Mouse (Mus musculus): ENCODE results near the gene Ntm. TPM values are rescaled to one million over a fixed set of nuclear protein-coding genes. Genes with fewer than 3 reads are reported as not detected.

Gene Ntm
- polyA plus RNA-seq, 1 experiment = 0.48 TPM

DNA sequence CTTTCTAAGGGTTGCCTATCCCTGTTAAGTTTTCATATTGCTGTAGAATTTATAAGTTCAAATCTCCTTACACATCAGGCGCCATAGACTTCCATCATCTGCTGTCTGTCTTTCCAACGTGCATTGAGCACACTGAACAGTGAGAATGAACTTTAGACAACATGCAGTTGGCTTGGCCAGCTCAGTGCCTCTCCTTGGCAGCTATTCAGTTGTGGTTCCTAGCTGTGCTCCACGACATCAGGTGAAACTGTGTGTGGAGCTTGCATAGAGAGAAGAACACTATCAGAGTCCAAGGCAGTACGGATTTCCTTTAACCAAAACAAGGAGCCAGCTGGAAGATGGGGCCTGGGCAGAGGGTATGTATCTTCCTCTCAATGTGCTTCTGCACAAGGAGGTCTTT, 199.6 kb downstream of the Ntm start:
- no peak overlapping the region for H3K4me3 ChIP-seq (ENCODE audit: insufficient read depth, low read depth, low read length)

DNA sequence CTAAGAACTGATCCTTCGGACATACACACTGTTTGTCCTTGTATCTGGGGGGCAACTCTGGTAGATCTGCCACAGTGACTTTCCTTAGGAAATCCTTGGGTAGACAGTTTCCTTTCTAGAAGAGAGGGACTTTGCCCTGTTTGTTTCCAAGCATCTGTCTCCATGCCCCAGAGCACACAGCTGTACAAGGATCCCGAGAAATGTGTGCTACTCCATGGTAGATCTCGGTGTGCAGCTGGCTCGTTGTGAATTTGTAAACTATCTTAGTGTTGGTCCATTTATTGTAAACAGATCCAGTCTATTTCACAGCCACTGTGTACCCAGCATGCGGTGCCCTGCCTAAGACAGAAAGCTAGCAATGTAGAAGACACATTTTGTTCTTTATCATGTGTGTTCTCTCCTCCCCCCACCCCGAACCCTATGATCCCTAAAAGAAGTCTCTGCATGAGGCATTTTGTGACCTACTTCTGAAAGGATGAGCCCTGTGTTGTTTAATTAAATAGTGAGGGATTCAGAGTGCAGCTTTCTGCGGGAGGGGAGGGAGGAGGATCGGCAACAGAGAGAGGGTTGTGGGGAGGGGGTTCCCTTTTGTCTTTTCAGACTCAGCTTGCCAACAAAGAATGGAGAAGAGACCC, 200.9 kb downstream of the Ntm start:
- H3K27ac ChIP-seq (replicated peaks; ENCODE audit: low read depth, low read length) = no peak overlapping the region
- no peak overlapping the region for H3K4me3 ChIP-seq (ENCODE audit: insufficient read depth, low read depth, low read length)
- no peaks in the 10 kb centered on the region for H3K4me1 ChIP-seq (ENCODE audit: control insufficient read depth, insufficient read depth, insufficient read length, low read length)

More for the DNA sequence above, 199.6 kb downstream of the Ntm start:
- Histone ChIP-seq H3K4me1 (ENCODE audit: control insufficient read depth, insufficient read depth, insufficient read length, low read length) (no peaks in the 10 kb centered on the region), H3K27ac (replicated peaks; ENCODE audit: low read depth, low read length) (no peak overlapping the region)

DNA sequence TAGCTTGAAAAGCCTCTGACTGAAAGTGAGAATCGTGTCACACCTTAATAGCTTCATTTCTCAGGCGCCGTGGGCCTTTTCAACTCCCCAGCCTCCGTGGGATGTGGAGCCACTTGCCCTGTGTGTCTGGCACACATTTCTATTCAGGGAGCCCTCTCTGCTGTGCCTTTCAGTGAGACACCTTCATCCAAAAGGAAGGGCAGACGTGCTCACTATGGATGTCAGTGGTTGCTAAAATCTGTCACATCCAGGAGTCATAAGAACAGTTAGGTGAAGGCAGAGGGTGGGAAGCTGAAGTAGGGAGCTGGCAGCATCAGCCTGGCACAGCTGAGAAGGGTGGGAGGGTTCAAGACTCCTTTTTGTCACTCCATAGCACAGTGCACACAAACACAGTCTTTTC, 201.4 kb downstream of the Ntm start:
- Histone ChIP-seq H3K4me1 (ENCODE audit: control insufficient read depth, insufficient read depth, insufficient read length, low read length) (no peaks in the 10 kb centered on the region), H3K4me3 (ENCODE audit: insufficient read depth, low read depth, low read length) (no peak overlapping the region), H3K27ac (replicated peaks; ENCODE audit: low read depth, low read length) (no peak overlapping the region)

DNA sequence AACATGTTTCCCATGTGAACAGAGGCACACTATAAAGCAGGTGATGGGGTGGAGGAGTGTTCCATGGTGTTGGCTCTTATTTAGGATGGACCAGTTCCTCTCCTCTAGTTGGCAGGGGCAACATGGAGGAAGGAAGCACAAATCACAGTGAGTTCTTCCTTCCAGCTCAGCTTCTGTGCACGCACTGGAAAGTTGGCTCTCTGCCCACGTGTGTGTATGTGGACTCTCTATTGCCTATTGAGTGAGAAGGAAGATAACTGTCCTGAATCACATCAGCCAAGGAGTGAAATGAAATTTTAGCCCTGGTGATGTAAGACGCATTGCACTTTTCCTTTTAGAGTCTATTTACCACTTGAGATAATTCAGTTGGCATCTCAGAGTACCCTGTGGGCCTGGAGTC, 203.0 kb downstream of the Ntm start:
- no peaks in the 10 kb centered on the region for H3K4me1 ChIP-seq (ENCODE audit: control insufficient read depth, insufficient read depth, insufficient read length, low read length)

DNA sequence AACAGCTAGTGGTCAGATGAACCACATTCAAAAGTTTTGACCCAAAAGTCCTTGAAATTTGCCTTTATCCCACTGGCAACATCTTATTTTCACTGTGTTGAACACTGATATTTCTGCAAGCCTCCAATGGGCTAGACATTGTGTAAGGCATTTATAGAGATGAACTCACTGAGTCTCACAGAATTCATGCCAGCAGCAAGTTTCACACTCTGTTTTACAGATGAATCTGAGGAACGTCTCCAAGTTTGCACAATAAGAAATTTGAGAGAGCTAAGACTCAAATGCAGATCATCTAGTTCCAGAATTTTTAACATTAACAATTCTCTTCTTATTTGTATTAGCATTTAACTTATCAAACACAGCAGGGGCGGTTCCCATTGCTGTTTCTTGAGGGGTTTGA, 203.9 kb downstream of the Ntm start:
- H3K4me1 ChIP-seq (ENCODE audit: control insufficient read depth, insufficient read depth, insufficient read length, low read length) = no peaks in the 10 kb centered on the region
- H3K4me3 ChIP-seq (ENCODE audit: insufficient read depth, low read depth, low read length) = no peak overlapping the region
- H3K27ac ChIP-seq (replicated peaks; ENCODE audit: low read depth, low read length) = no peak overlapping the region

More for the DNA sequence above, 203.0 kb downstream of the Ntm start:
- Histone ChIP-seq H3K27ac (replicated peaks; ENCODE audit: low read depth, low read length) (no peak overlapping the region), H3K4me3 (ENCODE audit: insufficient read depth, low read depth, low read length) (no peak overlapping the region)

DNA sequence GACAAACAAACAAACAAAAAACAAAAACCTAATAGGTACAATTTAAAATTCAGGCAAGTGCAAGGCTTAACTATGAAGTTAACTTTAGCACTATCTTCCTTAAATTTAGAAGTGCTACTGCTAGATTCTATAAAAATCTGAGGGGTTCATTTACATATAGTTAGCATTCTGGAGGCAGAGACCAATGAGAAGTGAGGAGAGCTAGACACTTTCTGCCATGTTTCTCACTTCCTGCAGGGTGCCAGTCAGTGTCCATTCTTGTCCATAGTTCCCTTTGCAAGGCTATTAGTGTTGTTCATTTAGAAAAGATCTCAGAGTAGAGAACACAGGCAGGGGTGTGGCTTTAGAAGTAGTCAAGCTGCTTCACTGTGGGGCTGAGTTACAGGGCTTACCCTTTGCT, 208.6 kb downstream of the Ntm start:
- Histone ChIP-seq H3K4me1 (ENCODE audit: control insufficient read depth, insufficient read depth, insufficient read length, low read length) (peaks cover 4% of the 10 kb centered on the region; the same call in 1 of the 2 replicates), H3K27ac (replicated peaks; ENCODE audit: low read depth, low read length) (no peak overlapping the region), H3K4me3 (ENCODE audit: insufficient read depth, low read depth, low read length) (no peak overlapping the region)

DNA sequence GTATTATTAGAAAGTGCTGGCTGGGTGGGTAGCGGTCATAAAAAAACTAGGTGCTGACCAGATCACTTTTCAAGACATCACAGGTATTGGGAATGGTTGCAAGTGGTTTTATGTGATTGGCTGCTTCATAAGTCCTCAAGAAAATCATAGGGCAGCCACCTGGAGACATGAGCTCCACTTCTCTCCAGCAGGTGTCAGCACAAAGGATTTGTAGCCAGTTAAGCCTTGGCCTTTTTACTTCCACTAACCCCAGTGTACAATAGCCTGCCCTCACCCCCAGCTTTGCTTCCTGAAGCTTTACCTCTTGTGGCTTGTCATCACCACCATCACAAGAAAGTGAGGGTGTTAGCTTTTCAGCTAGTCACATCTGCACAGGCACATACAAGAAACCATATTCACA, 211.5 kb downstream of the Ntm start:
- Histone ChIP-seq H3K4me1 (ENCODE audit: control insufficient read depth, insufficient read depth, insufficient read length, low read length) (peaks cover 4% of the 10 kb centered on the region; the same call in 1 of the 2 replicates), H3K27ac (replicated peaks; ENCODE audit: low read depth, low read length) (no peak overlapping the region), H3K4me3 (ENCODE audit: insufficient read depth, low read depth, low read length) (no peak overlapping the region)

DNA sequence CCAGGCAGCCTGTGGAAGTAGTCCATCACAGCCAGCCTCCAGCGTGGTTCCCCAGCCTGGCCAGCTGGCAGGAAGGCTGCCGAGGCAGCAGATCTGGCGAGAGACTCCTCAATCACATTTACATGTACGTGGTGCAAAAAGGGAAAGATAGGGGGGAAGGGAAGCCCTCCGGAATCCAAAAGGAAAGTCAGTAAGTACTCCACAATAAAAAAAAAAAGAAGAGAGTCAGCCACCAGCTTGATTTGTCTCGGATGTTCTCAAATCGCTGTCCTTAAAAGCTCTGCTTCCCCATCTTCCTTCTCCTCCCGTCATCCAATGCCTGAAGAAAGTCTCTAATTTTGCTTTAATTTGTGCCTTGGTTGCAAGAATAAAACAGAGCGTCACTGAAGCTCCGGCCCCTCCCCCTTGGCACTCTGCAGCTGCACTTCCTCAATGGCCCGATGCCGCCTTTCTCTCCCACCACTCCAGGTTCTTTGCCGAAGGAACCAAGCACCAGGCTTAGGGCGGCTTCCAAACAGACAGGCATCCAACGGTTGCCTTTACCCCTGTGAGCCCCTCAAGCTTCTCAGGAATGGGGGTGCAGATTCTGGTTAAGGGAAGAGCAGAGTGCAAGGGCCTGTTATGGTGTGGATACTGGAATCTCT, 212.4 kb downstream of the Ntm start:
- Histone ChIP-seq H3K27ac (replicated peaks; ENCODE audit: low read depth, low read length) (no peak overlapping the region), H3K4me3 (ENCODE audit: insufficient read depth, low read depth, low read length) (peak overlapping the region; percentile 0; the same call in 1 of the 2 replicates), H3K4me1 (ENCODE audit: control insufficient read depth, insufficient read depth, insufficient read length, low read length) (peaks cover 4% of the 10 kb centered on the region; the same call in 1 of the 2 replicates)

DNA sequence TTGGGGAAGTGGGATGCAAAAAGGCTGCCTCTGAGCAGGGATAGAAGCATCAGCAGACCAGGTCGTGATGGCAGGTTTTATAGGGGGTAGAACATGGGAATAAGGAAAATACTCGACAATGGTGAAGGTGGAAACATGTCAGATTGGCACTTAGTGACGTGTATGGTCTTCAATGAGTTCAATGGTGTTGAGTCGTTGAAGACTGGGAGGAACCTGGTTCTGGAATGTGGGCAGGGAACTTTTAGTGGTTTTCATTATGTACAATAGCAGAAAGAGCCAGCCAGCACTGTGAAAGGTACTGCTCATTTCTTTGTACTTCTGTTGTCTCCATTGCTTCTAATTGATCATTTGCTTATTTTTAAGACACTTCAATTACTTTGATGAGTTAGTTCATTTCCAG, 214.9 kb downstream of the Ntm start:
- H3K4me3 ChIP-seq (ENCODE audit: insufficient read depth, low read depth, low read length) = no peak overlapping the region
- peaks cover 4% of the 10 kb centered on the region; the same call in 1 of the 2 replicates for H3K4me1 ChIP-seq (ENCODE audit: control insufficient read depth, insufficient read depth, insufficient read length, low read length)
- H3K27ac ChIP-seq (replicated peaks; ENCODE audit: low read depth, low read length) = no peak overlapping the region

DNA sequence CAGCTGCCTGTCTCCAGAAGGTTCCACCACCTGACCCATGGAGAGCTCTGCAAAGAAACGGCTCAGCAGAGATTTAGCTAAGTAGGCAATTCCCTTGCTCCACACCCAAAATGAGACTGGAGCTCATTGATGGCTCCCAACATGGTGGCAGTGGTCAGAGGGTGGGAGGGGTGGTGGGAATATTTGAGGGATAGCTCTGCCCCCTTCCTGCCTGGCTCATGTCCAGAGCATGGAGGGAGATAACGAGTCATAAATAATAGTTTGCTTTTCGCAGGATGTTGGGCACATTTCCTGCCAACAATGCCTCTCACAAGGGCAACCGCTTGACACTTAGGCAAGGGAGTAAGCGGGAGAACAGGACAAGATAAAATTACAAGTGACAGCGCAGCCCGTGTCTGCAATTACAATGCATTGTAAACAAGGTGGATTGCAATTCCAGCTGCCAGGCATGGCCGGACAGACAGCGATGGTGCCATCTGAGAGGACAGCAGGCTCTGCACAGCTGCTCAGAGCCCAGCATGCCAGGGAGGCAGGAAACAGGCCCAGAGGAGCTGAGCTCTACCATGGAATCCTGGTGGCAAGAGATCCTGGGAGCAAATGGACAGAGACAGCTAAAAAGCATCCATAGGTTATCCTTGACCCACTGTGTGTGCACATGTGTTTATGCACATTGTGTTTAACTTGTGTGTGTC, 224.0 kb downstream of the Ntm start:
- no peak overlapping the region for H3K27ac ChIP-seq (replicated peaks; ENCODE audit: low read depth, low read length)
- H3K4me1 ChIP-seq (ENCODE audit: control insufficient read depth, insufficient read depth, insufficient read length, low read length) = no peaks in the 10 kb centered on the region
- H3K4me3 ChIP-seq (ENCODE audit: insufficient read depth, low read depth, low read length) = no peak overlapping the region

DNA sequence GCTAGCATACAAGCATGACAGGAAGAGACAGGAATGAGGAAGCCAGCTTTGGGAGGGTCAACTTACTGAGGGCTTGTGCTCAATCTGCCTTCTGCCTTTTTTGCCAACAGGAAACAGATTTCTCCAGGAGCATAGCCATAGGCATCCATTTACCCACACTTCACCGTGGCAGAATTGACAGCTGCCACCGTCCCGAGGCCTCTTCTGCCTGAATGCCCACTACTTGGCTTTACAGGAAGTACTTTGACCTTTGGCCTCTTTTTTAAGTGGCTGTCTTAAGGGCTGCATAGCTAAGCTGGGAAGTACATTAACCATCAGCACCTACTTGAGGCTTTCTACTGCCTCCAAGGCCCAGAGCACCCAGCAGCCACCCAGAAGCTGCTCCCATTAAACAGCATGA, 226.9 kb downstream of the Ntm start:
- no peak overlapping the region for H3K27ac ChIP-seq (replicated peaks; ENCODE audit: low read depth, low read length)
- no peak overlapping the region for H3K4me3 ChIP-seq (ENCODE audit: insufficient read depth, low read depth, low read length)

DNA sequence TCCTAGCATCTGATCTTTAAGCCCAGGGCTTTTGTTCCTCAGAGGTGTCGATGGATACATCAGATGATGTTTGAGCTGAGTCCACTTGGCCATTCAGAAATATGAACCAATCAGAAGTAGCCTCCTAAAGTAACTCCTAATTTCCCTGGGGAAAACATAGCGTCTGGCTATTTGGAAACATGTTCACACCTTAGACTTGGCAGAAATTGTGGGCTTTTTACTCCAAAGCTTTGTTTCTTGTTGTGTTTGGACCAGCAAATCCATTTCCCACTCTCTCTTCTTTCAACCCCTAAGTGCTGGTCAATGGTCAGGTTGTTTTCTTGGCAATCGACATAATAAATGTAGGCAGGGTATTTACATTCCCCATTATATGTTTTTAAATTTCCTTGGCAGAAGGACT, 230.0 kb downstream of the Ntm start:
- Histone ChIP-seq H3K27ac (replicated peaks; ENCODE audit: low read depth, low read length) (no peak overlapping the region), H3K4me1 (ENCODE audit: control insufficient read depth, insufficient read depth, insufficient read length, low read length) (no peaks in the 10 kb centered on the region), H3K4me3 (ENCODE audit: insufficient read depth, low read depth, low read length) (no peak overlapping the region)

More for the DNA sequence above, 226.9 kb downstream of the Ntm start:
- H3K4me1 ChIP-seq (ENCODE audit: control insufficient read depth, insufficient read depth, insufficient read length, low read length) = no peaks in the 10 kb centered on the region

DNA sequence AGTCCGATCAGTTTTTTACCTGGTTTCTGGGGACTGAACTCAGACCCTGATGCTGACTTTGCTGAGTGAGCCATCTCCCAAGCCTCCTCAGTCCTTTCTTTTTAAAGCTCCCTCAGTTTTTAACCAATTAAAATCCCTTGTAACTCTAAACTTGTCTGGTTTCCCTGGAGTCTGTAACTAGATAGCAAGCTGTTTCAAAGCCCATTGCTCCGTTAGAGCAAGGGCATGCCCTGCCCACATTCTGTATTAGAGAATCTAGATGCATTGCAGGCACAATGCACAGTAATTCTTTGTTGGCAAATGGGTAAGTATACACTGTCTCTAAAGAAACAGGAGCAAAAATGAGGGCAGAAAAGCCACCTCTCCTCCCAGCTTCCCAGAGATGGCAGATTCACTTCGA, 231.3 kb downstream of the Ntm start:
- H3K27ac ChIP-seq (replicated peaks; ENCODE audit: low read depth, low read length) = no peak overlapping the region
- H3K4me1 ChIP-seq (ENCODE audit: control insufficient read depth, insufficient read depth, insufficient read length, low read length) = no peaks in the 10 kb centered on the region
- no peak overlapping the region for H3K4me3 ChIP-seq (ENCODE audit: insufficient read depth, low read depth, low read length)

DNA sequence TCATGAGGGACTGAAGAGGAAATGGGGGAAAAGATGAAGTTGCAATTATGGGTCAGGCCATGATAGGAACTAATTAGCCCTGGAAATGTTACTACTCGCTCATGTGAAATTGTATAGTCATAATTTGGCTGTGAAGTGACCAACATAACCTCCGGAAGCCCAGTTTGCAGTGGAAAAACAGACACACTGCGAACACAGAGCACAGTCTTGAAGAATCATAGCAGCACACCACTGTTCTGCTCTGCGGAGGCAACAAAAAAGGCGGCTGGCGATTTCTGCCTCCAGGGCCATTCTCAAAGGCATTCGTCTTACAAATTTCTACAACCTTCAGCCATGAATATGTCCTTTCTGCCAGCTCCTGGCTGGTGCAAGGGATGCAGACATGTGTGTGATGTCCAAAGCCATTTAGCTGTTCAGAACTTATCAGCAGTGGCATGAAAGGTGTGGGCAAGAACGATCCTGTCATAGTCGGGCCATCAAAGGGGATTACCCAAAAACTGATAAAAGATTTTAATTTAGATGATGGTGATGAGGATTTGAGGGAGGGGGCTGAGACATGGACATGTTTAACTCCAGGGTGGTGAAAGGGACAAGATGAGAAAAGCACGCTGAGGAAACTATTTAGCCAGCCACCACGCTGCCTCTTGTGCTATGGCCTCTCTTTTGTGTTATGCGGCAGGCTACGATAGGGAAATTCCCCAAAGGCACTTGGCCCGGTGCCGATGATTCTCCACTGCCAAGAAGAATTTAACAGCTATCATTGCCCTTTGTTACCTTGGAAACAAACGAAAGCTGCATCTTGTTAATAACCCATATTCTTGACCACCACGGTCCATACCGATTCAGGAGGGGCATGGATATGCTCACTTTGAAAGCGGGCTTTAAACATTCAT, 235.2 kb downstream of the Ntm start:
- Histone ChIP-seq H3K4me3 (ENCODE audit: insufficient read depth, low read depth, low read length) (no peak overlapping the region), H3K27ac (replicated peaks; ENCODE audit: low read depth, low read length) (no peak overlapping the region), H3K4me1 (ENCODE audit: control insufficient read depth, insufficient read depth, insufficient read length, low read length) (no peaks in the 10 kb centered on the region)

DNA sequence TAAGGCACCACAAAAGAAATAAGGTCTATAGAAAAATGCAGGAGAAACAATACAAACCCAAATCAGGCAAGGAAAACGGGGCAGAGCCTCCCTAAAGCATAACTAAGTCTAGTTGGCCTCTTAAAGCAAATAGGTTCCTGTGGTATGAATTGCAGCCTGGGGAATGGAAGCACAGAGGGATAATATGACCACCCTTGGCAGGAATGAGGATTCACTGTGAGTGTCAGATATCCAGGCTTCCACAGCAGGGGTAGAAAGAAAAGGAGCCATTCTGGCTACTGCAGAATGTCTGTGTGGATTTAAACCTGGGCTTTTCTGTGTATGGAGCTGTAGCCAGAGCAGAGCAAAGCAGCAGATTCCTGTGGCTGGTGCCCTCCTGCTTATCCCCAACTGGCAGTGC, 241.5 kb downstream of the Ntm start:
- Histone ChIP-seq H3K4me3 (ENCODE audit: insufficient read depth, low read depth, low read length) (no peak overlapping the region), H3K4me1 (ENCODE audit: control insufficient read depth, insufficient read depth, insufficient read length, low read length) (no peaks in the 10 kb centered on the region), H3K27ac (replicated peaks; ENCODE audit: low read depth, low read length) (no peak overlapping the region)
